10 mouse cellular contexts compared by ENCODE assay signal in the genomic region with DNA sequence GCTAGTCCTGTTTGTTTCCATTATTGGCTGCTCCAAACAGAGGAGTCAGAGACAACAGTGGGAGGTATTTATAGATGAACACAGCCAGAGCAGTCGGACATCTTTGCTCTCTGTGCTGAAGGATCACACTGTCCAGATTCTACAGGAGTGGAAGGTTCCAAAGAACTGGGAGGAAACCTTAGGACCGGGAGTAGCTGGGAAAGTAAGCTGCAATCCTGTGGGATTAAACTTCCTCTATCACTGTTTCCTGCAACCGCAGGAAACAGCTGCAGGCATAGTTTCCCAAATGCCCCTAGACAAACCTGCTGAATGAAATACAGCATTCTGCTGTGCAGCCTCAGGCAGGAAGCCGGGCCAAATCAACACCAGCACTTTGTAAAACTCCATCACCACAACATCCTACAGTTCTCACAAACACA.
DNase-seq lines count a peak whose midpoint lies in the region; ATAC-seq lines count a peak whose summit lies in the region.
"Had no signal": no experiment of that assay in that cellular context is flagged by ENCODE, and none has a peak within 500 bp of the region (broad histone marks: within the 10 kb centered on the region; RNA-seq: fewer than 3 reads in every experiment).

No protein-coding gene starts in this region.

- no peaks in the 10 kb centered on the region for H3K9me3 ChIP-seq in hindbrain, embryonic 15.5 days
- H3K9me3 ChIP-seq in hindbrain, embryonic 11.5 days (ENCODE audit: control insufficient read depth, low read length) = no peaks in the 10 kb centered on the region
- no peaks in the 10 kb centered on the region for H3K9me3 ChIP-seq in forebrain, embryonic 14.5 days (replicated peaks; ENCODE audit: control insufficient read depth, low read length)

- H3K4me3 ChIP-seq in hindbrain, embryonic 15.5 days = no peak overlapping the region
- H3K4me3 ChIP-seq in hindbrain, embryonic 11.5 days (ENCODE audit: low read depth, low read length) = no peak overlapping the region
- no peak overlapping the region for H3K4me3 ChIP-seq in forebrain, embryonic 14.5 days (ENCODE audit: low read depth, low read length)

- ATAC-seq in hindbrain, embryonic 15.5 days (ENCODE audit: low FRiP score, low read depth) = 0 out of 2 replicates have a peak, but pooled peaks have one; percentile 23
- no peak for ATAC-seq in hindbrain, embryonic 11.5 days (ENCODE audit: low FRiP score)
- ATAC-seq in forebrain, embryonic 14.5 days = peak; percentile 20; the same call in 1 of the 2 replicates

- peaks cover 16% of the 10 kb centered on the region for H3K4me1 ChIP-seq in hindbrain, embryonic 15.5 days (replicated peaks)
- H3K4me1 ChIP-seq in hindbrain, embryonic 11.5 days (replicated peaks; ENCODE audit: control insufficient read depth, insufficient read depth, low read length) = no peaks in the 10 kb centered on the region
- peaks cover 10% of the 10 kb centered on the region for H3K4me1 ChIP-seq in forebrain, embryonic 14.5 days (ENCODE audit: control insufficient read depth, insufficient read depth, low read length)

- 64% methylated on average over 4 of the region's 4 CpGs for WGBS in hindbrain, embryonic 15.5 days
- WGBS in hindbrain, embryonic 11.5 days = 66% methylated on average over 4 of the region's 4 CpGs
- 52% methylated on average over 4 of the region's 4 CpGs for WGBS in forebrain, embryonic 14.5 days

- no peak for DNase-seq in hindbrain, embryonic 11.5 days (ENCODE audit: low spot score)
- no peak for DNase-seq in forebrain, embryonic 14.5 days (ENCODE audit: low spot score)
- DNase-seq in kidney, adult 11 months = peak; percentile 14
- DNase-seq in lung, postnatal 14 days = peak; percentile 13
- DNase-seq in B cell, adult 2 months = no peak
- DNase-seq in cerebellum, adult 11 months = no peak
- no peak for DNase-seq in adrenal gland, postnatal 4 days (ENCODE audit: low spot score in 2 of 2)
- DNase-seq: cerebellum, postnatal 10 days had no signal

- H3K27me3 ChIP-seq in hindbrain, embryonic 15.5 days = no peaks in the 10 kb centered on the region
- H3K27me3 ChIP-seq in hindbrain, embryonic 11.5 days (ENCODE audit: control insufficient read depth, insufficient read depth, low read length) = no peaks in the 10 kb centered on the region
- no peaks in the 10 kb centered on the region for H3K27me3 ChIP-seq in forebrain, embryonic 14.5 days (replicated peaks; ENCODE audit: control insufficient read depth, insufficient read depth, low read length)

- H3K4me2 ChIP-seq in hindbrain, embryonic 15.5 days = no peak overlapping the region
- H3K4me2 ChIP-seq in hindbrain, embryonic 11.5 days (replicated peaks; ENCODE audit: low read depth, low read length) = no peak overlapping the region
- no peak overlapping the region for H3K4me2 ChIP-seq in forebrain, embryonic 14.5 days (ENCODE audit: low read length)

- H3K9ac ChIP-seq in hindbrain, embryonic 15.5 days = no peak overlapping the region
- H3K9ac ChIP-seq in hindbrain, embryonic 11.5 days (ENCODE audit: low read depth, low read length) = no peak overlapping the region
- no peak overlapping the region for H3K9ac ChIP-seq in forebrain, embryonic 14.5 days (ENCODE audit: low read length)

- H3K36me3 ChIP-seq in hindbrain, embryonic 15.5 days = no peaks in the 10 kb centered on the region
- no peaks in the 10 kb centered on the region for H3K36me3 ChIP-seq in hindbrain, embryonic 11.5 days (ENCODE audit: control insufficient read depth, insufficient read depth, low read length)
- H3K36me3 ChIP-seq in forebrain, embryonic 14.5 days (ENCODE audit: control insufficient read depth, insufficient read depth, low read length) = no peaks in the 10 kb centered on the region; the same call in 1 of the 2 replicates

- peak overlapping the region; percentile 51 for H3K27ac ChIP-seq in hindbrain, embryonic 15.5 days (replicated peaks)
- H3K27ac ChIP-seq in hindbrain, embryonic 11.5 days (ENCODE audit: low read depth, low read length) = no peak overlapping the region
- no peak overlapping the region; the same call in 1 of the 2 replicates for H3K27ac ChIP-seq in forebrain, embryonic 14.5 days (ENCODE audit: low read depth, low read length)
- H3K27ac ChIP-seq: macrophage had no signal

Comparison
In these comparisons a context has a peak if more than half of its experiments do, and no peak if none do; other contexts are left out.
1. DNase-seq: peak in kidney, adult 11 months (single experiment) and lung, postnatal 14 days (single experiment); none in hindbrain, embryonic 11.5 days (single experiment), forebrain, embryonic 14.5 days (single experiment), B cell, adult 2 months (0 of 2), cerebellum, adult 11 months (single experiment) and adrenal gland, postnatal 4 days (0 of 2).